Mouse (Mus musculus) left cerebral cortex, postnatal 10 days (tissue): Measurements from ENCODE around the gene Pcgf3. TPM values are rescaled to one million over a fixed set of nuclear protein-coding genes. Genes with fewer than 3 reads are reported as not detected.
A peak's percentile ranks its signal among the peaks of the same experiment; 100 is the strongest.

Experiments
- DNase-seq, 2 experiments: peaks; one replicate each; pipeline ENCODE4 v3.0.0; 2021 to 2022; ENCODE audit warnings: low spot score in 2 of 2, mixed read lengths in 1 of 2; ENCODE audit errors: extremely low spot score in 1 of 2
- intact Hi-C: fragments of 180-260 bp; cut with DNase I; formaldehyde crosslinking; loops from one replicate; pipeline ENCODE4 v1.15.1; 2025
- total RNA-seq, 2 experiments: library from RNA; stranded (reverse); gene quantifications; 2 replicates each; pipeline ENCODE4 v1.2.3; 2021

Gene Pcgf3
- 10 to 100 TPM; 61.4 to 67.5 TPM for total RNA-seq

- intact Hi-C loops: loop anchor here (5.0 kb wide), 1 partner anchor 94 kb away; the partner anchor contains the start of gene Gm42517
- DNase-seq: peak; percentile 95 to 98
Measured at GRCm38 (mm10) chr5:108461082-108462065, at the start of gene Pcgf3. Gene Pcgf3, plus strand, starts transcription at chr5:108461232.

GRCm38 (mm10) chr5:108414711-108415110, 46.3 kb upstream of the Pcgf3 start:
- intact Hi-C loops: no loop called here
- DNase-seq: no peak

GRCm38 (mm10) chr5:108422741-108423140, 38.3 kb upstream of the Pcgf3 start:
- intact Hi-C loops: no loop called here
- no peak for DNase-seq

GRCm38 (mm10) chr5:108423427-108423826, 37.6 kb upstream of the Pcgf3 start:
- DNase-seq: no peak
- intact Hi-C loops: no loop called here

GRCm38 (mm10) chr5:108427186-108427585, 33.8 kb upstream of the Pcgf3 start:
- intact Hi-C loops: no loop called here

GRCm38 (mm10) chr5:108431196-108431595, 29.8 kb upstream of the Pcgf3 start:
- intact Hi-C loops: loop anchor here (5.0 kb wide), 1 partner anchor 64 kb away; the partner anchor contains the start of gene Gm42517
- DNase-seq: no peak

More at GRCm38 (mm10) chr5:108427186-108427585, 33.8 kb upstream of the Pcgf3 start:
- no peak for DNase-seq

GRCm38 (mm10) chr5:108433804-108434587, 27.0 kb upstream of the Pcgf3 start, which contains the start of gene Atp5k:
Gene Atp5k, minus strand, starts transcription at chr5:108434448.
- intact Hi-C loops: loop anchor here (5.0 kb wide), 1 partner anchor 67 kb away; the partner anchor contains the start of gene Gm42517
- DNase-seq: peak; percentile 92 to 94

- DNase-seq: no peak
- intact Hi-C loops: no loop called here
Measured at GRCm38 (mm10) chr5:108436101-108436500, 24.9 kb upstream of the Pcgf3 start.

GRCm38 (mm10) chr5:108446973-108447372, 14.1 kb upstream of the Pcgf3 start:
- intact Hi-C loops: no loop called here
- no peak for DNase-seq

- no peak for DNase-seq
- intact Hi-C loops: no loop called here
Measured at GRCm38 (mm10) chr5:108447857-108448256, 13.2 kb upstream of the Pcgf3 start.

- peak in 1 of 2 experiments; percentile 79 for DNase-seq
- intact Hi-C loops: no loop called here
Measured at GRCm38 (mm10) chr5:108448785-108449668, 12.0 kb upstream of the Pcgf3 start, which contains the start of gene Mfsd7a. Gene Mfsd7a, minus strand, starts transcription at chr5:108448891.

GRCm38 (mm10) chr5:108450837-108451540, 10.0 kb upstream of the Pcgf3 start:
- intact Hi-C loops: no loop called here
- DNase-seq: no peak

GRCm38 (mm10) chr5:108451611-108452010, 9.4 kb upstream of the Pcgf3 start:
- intact Hi-C loops: no loop called here
- no peak for DNase-seq

- no peak for DNase-seq
- intact Hi-C loops: no loop called here
Measured at GRCm38 (mm10) chr5:108452422-108452821, 8.6 kb upstream of the Pcgf3 start.

GRCm38 (mm10) chr5:108454094-108454493, 6.9 kb upstream of the Pcgf3 start:
- intact Hi-C loops: no loop called here

GRCm38 (mm10) chr5:108458706-108459105, 2.3 kb upstream of the Pcgf3 start:
- intact Hi-C loops: no loop called here
- no peak for DNase-seq

More at GRCm38 (mm10) chr5:108454094-108454493, 6.9 kb upstream of the Pcgf3 start:
- no peak for DNase-seq

- DNase-seq: no peak
- intact Hi-C loops: loop anchor here (5.0 kb wide), 1 partner anchor 93 kb away; the partner anchor contains the start of gene Gm42517
Measured at GRCm38 (mm10) chr5:108460461-108460860, 571 bp upstream of the Pcgf3 start.
